Mouse (Mus musculus): ENCODE measurements around the gene Pgp. TPM values are rescaled to one million over a fixed set of nuclear protein-coding genes. Genes with fewer than 3 reads are reported as not detected.

The Pgp gene
- polyA plus RNA-seq, 3 experiments from 2014 or later = 3.5 to 6.9 (median 4.6) TPM

GRCm38 (mm10) chr17:24461580-24461979 lies 8.6 kb upstream of the Pgp start:
- peak; percentile 61 for ATAC-seq

DNA sequence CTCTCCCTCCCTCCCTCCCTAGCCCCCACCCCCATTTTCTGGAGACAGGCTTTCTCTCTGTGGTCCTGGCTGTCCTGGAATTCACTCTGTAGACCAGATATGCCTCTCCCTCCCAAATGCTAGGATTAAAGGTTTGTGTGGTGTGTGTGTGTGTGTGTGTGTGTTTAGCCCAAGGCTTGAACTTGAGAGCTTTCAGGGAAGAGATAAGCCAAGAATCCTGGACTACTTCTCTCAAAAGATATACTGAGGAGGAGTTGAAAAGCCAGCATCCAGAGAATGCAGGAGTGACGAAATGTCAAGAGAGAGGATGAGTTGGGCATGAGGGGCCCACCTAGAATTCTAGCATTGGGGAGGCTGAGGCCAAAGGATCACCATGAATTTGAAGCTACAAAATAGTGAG lies 7.3 kb upstream of the Pgp start:
- no peak for ATAC-seq

- peak; percentile 56 for ATAC-seq
Observed at GRCm38 (mm10) chr17:24463374-24464133, 6.6 kb upstream of the Pgp start.

DNA sequence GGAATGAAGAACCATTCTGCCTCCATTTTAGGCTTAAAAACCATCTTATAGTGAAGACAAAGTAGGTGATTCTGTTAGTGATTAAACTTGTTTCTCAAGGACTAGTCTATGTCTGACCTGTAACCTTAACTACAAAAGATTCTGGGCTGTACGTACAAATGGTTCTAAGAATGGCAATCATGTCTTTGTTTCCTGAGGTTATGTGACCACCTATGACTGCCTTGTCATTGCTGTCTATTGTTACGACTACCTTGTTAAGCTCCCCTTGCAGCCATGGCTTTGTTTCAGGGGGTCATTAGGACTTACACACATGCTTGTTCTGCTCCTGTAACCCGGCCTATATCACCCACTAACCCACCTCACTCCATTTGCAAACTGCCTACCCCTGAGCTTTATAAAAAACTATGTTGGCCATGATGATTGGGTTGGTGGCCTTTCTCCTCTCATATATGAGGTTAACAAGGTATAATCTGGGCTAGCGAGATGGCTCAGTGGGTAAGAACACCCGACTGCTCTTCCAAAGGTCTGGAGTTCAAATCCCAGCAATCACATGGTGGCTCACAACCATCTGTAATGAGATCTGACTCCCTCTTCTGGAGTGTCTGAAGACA lies 1.5 kb upstream of the Pgp start:
- no peak for ATAC-seq

- no peak for ATAC-seq
Observed at GRCm38 (mm10) chr17:24469336-24469909, 769 bp upstream of the Pgp start.

DNA sequence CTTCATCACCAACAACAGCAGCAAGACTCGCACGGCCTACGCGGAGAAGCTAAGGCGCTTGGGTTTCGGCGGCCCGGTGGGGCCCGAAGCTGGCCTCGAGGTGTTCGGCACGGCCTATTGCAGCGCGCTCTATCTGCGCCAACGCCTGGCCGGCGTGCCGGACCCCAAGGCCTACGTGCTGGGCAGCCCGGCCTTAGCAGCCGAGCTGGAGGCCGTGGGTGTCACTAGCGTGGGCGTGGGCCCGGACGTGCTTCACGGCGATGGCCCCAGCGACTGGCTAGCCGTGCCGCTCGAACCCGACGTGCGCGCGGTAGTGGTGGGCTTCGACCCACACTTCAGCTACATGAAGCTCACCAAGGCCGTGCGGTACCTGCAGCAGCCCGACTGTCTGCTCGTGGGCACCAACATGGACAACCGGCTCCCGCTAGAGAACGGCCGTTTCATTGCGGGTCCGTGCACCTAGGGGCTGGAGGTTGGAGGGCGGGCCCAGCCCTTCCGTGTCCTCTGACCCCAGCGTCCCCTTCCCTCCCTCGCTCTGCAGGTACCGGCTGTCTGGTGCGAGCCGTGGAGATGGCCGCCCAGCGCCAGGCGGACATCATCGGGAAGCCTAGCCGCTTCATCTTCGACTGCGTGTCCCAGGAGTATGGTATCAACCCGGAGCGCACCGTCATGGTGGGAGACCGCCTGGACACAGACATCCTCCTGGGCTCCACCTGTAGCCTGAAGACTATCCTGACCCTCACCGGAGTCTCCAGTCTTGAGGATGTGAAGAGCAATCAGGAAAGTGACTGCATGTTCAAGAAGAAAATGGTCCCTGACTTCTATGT lies 722 bp downstream of the Pgp start:
- no peak for ATAC-seq

DNA sequence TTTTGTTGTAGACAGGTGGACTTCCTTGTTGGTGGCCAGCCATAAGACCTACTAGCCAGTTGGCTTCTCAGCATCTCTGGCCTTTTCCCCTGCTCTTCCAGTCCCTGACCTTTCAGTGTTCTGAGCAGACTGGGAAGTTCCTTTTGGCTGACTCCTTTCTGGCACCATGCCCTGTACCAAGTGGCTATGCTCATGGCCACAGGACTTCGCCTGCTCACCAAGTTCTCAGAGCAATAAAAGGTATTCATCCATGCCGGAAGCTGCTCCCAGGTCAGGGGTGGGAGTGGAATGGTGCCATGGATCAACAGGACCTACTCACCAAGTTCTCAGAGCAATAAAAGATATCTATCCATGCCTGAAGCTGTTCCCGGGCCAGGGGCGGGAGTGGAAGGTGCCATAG lies 2.3 kb downstream of the Pgp start:
- no peak for ATAC-seq

DNA sequence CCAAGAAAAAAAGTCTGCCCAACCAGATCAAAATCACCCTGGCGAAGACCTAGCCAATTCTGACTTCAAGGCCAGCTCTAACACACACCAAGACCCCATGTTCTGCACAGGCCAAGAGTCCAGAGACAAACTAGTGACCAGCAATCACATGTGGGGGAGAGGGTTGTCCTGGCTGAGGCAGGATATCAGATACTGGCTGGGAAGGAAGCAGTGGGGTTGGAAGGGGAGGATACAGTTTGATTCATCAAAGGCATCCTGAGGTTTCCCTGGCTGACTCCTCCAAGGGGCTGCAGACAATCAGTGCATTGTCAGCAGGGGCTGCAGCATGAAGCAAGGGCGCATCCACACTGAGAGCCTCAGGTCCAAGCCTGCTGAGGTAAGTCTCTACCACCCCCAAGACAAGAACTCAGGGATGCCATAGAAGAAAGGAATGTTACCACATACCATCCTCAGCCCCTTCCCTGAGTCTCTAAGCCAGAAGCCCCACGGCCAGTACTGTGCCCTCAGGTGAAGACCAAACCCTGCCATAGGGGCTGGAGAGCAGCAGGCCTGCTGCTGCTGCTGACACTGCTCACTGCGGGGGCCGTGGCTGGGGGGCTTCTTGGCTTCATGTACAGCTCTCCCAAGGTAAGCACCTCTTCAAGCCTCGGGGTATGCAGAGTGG lies 3.6 kb downstream of the Pgp start, which contains the start of gene Bricd5:
Gene Bricd5, plus strand, starts transcription at position 273 of the 664 bp plus-strand sequence.
- ATAC-seq = no peak

- ATAC-seq = no peak
Observed at GRCm38 (mm10) chr17:24474557-24474956, 4.4 kb downstream of the Pgp start.

- no peak for ATAC-seq
Observed at GRCm38 (mm10) chr17:24475586-24475985, 5.4 kb downstream of the Pgp start.

DNA sequence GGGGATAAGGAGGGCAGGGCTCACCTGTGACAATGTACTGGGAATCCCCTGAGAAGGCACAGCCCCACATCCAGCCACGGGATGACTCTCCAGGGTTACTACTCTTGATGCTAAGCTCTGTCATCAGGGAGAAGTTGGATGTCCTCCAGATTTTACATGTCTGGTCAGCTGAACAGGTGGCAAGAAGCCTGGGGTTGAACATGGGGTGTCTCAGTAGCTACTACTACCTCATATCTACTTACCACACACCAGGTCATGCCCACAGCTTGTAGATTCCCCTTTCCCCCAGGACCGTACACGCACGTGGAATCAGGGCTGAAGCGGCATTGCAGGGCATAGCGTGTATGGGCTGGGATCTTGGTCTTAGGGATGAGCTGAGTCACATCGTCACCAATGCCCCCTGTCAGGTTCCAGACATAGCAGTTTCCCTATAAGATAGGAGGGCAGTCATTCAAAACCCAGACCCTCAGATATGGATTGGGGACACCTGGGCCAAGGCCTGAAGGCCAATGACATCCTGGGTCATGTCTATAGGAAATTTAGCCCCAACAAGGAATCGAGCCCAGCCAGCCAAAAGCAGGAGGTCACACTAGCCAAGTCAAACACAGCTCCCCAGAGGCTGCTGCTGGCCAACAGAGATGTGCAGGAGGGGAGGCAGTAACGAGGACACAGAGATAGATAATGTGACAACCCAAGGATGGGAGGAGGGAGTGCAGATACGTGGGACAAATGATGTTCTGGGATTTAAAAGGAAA lies 6.0 kb downstream of the Pgp start:
- ATAC-seq = no peak

GRCm38 (mm10) chr17:24477053-24477984 lies 7.1 kb downstream of the Pgp start:
- no peak for ATAC-seq

DNA sequence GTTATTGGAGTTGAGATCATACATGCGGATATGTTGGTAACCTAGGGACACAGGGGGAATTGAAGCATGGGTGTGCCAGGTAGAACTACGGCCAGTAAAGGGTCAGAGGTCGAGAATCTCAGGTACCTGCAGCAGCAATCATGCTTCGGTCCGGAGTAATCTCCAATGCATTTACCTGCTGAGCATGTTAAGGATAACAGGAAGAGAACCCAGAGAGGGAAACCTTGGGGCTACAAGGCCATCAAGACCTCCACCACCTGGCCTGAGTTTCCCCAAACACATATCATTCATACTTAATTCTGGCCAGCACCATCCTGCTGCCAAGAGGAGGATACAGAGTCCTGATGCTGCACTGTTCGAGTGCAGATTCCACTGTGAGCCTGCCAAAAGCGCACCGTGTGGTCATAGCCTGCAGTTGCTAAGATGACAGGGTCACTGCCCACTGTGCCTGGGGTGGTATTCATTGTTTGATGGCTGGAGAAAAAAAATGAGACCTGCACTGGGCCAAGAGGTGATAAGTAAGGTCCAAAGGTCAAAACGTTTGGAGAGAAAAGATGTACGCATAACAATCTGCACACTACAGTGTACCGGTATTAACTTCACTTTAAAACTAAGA lies 7.9 kb downstream of the Pgp start:
- no peak for ATAC-seq

- ATAC-seq = peak; percentile 96
Observed at GRCm38 (mm10) chr17:24478663-24479380, 8.6 kb downstream of the Pgp start, which contains the start of gene Mlst8. Gene Mlst8, minus strand, starts transcription at chr17:24479078.

DNA sequence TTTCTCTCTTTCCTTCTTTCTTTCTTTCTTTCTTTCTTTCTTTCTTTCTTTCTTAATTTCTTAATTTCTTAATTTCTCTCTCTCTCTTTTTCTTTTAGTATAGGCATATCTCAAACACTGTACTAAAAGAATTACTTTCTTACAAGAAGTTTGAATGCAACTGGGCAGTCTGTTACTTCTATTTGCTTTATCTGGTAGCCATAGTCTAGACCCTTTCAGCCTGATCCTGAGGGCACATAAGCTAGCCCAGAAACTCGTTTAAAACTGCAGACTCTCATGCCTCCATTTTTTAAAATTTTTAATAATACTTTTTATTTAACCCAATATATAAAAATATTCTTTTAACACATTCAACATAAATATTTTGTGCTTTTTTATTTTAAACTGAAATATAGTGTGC lies 9.2 kb downstream of the Pgp start:
- no peak for ATAC-seq

GRCm38 (mm10) chr17:24480201-24480826 lies 10.1 kb downstream of the Pgp start:
- ATAC-seq = no peak

DNA sequence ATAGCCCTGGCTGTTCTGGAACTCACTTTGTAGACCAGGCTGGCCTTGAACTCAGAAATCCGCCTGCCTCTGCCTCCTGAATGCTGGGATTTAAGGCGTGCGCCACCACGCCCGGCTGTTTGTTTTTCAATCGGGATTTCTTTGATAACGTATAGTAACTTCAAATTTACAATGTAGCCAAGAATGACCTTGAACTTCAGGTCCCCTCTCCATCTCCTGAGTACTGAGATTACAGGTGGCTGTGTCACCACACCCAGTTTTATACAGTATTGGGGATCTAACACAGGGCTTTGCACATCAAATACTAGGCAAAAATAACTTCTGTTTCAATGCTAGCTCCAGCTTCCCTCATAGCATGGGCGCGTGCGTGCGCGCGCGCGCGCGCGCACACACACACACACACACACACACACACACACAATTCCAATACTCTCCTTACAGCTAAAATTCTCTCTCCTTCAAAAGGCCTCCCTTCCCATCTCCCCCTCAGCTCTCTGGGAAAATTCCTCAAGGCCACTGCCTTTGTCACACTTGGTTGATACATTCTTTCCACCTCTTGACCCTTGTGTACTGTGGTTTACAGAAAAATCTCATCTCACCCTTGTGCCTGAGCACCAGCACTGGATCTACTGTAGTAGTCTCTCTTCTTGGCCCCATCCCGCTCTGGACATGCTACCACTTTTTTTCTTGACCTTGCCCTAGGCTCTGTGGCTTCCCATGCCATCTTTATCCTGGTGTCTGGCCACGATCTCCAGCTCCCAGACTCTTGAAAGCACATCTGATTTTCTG lies 11.0 kb downstream of the Pgp start:
- no peak for ATAC-seq

- ATAC-seq = no peak
Observed at GRCm38 (mm10) chr17:24483495-24483894, 13.3 kb downstream of the Pgp start.
